8 mouse cellular contexts compared by ENCODE assay signal in the genomic region with DNA sequence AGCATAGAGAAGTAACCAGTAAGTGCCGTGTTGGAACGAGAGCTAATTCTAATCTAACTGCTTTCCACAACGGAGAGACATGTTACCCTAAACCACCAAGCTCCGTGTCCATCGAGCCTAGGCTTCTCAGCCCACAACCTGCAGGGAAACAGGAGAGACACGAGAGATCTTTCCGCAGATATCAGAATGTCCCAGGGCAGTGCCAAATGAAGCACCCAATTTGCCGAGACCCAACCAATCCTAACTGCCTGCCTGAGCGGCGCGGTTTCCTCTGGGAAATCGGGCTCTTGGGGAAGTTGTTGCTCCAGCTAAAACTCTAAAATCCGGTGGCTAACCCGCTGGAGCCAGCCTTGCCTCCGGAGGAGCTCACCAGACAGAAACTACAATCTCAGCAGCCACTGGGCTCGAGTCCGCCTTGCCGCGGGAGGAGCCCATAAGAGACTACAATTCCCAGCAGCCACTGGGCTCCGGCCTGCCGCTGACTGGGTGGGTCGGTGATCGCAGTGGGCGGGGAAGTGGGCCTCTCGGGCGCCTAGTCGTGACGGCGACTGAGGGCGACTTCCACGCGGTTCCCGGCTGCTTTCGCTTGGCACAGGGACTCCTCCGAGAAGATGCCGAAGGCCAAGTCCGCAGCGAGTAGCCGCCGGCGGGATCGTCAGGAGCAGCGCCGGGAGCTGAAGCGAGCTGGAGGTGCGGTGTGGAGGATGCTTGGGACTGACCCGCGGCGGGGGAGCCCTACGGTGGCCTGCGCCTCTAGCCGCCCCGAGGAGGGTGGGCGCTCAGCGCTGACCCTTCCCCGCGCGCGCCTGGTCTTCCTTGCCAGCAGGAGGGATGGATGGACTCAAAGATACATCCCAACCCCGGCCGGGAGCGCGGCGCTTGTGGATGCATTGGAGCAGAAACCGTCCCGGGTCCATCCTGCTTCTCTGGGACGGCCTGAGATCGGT. TPM values are rescaled to one million over a fixed set of nuclear protein-coding genes. Genes with fewer than 3 reads are reported as not detected.
DNase-seq lines count a peak whose midpoint lies in the region; ATAC-seq lines count a peak whose summit lies in the region.

A gene (plus strand): TSS at position 534 of the 947 bp plus-strand sequence.

- peak within 1 kb of the TSS; percentile 87 for H3K27ac ChIP-seq in hindbrain, embryonic 15.5 days (replicated peaks)

- WGBS in hindbrain, embryonic 15.5 days, result under 1% methylated on average over 68 of the region's 68 CpGs

- peaks cover 23% of the 10 kb centered on the region for H3K36me3 ChIP-seq in hindbrain, embryonic 15.5 days

- H3K4me2 ChIP-seq in hindbrain, embryonic 15.5 days, result peak within 1 kb of the TSS; percentile 72

- peak within 1 kb of the TSS; percentile 94 for H3K9ac ChIP-seq in hindbrain, embryonic 15.5 days

- H3K4me3 ChIP-seq in hindbrain, embryonic 15.5 days, result peak within 1 kb of the TSS; percentile 95

- no peaks in the 10 kb centered on the region for H3K9me3 ChIP-seq in hindbrain, embryonic 15.5 days

- DNase-seq in T-cell, adult 2 months (ENCODE audit: low spot score), result peak; percentile 96
- peak; percentile 92 to 94 for DNase-seq in cerebellum, postnatal 36 days
- DNase-seq in frontal cortex, postnatal 36 days (ENCODE audit: low spot score in 2 of 2), result peak; percentile 96 to 97
- peak; percentile 91 for DNase-seq in left cerebral cortex, adult 11 months (ENCODE audit: low spot score)
- peak; percentile 96 to 97 for DNase-seq in lung, postnatal 4 days
- DNase-seq in retina, postnatal 7 days (ENCODE audit: low read depth, low spot score), result peak; percentile 83
- DNase-seq in urinary bladder, adult 2 months (ENCODE audit: low spot score), result peak; percentile 84

- H3K27me3 ChIP-seq in hindbrain, embryonic 15.5 days, result no peaks in the 10 kb centered on the region

- ATAC-seq in hindbrain, embryonic 15.5 days (ENCODE audit: low FRiP score, low read depth), result peak; percentile 99

- H3K4me1 ChIP-seq in hindbrain, embryonic 15.5 days (replicated peaks), result peaks cover 19% of the 10 kb centered on the region

RNA-seq across cellular contexts. Expression of the gene that starts here (rescaled TPM):
- 39.5 and 43.2 TPM in 2 replicates for polyA plus RNA-seq in hindbrain, embryonic 15.5 days (2015; fragmentation: Nextera tagmentation; extraction: Ambion mirVana)
- 13.3 and 19.3 TPM in 2 replicates for polyA plus RNA-seq in urinary bladder, adult 2 months (2012; rRNA removed)

Comparison
In these comparisons a context has a peak if more than half of its experiments do, and no peak if none do; other contexts are left out.
1. Peak in every context shown above with its lines: DNase-seq, ATAC-seq, H3K4me3 ChIP-seq and H3K27ac ChIP-seq.